Mouse (Mus musculus) cerebellum, adult 2 months (tissue): ENCODE measurements at regions not wholly inside any gene's neighbourhood (a gene's known extent, or its start where the extent isn't known, plus 50 kb on each side); places are given as distances from the start of the nearest gene placed in this dataset.

Source experiments
- CTCF ChIP-seq: fragments of 200-500 bp; IDR thresholded peaks from 2 replicates; pipeline ENCODE4 v1.5.1; 2011; ENCODE audit warnings: low read depth, mild to moderate bottlenecking, control low read depth, low read length, moderate library complexity, borderline replicate concordance; ENCODE audit not compliant: insufficient read depth
- POLR2A ChIP-seq: fragments of 200-500 bp; IDR thresholded peaks from 2 replicates; pipeline ENCODE4 v1.6.1; 2011; ENCODE audit warnings: low read length, control low read depth, borderline replicate concordance; ENCODE audit not compliant: insufficient read depth

DNA sequence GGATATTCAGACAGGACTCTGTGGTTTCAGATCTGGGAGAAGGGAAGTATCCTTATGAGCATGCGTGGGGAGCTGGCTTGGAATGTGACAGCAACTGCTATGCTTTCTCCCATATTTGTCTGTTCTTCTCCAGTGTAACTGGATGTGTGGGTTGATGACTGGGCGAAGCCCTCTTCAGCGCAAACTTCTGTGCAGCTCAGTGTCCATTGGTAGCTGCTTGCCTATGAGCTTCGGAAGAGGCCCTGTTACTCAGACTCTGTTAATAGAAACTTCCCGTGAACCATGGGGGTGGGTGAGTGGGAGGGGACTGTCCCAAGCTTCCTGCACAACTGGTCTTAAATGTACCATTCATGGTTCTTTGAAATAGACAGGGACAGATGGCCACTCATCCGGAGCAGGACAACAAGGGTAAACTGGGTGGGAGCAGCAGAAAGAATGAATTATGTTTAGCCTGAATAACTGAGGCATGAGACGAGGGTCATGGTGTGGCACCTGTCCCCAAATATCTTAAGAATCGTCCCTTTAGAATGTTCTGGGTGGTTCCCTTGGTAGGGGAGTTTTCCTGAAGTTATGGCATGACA is 141.1 kb upstream of the Plxnc1 start:
- TF ChIP-seq CTCF: no peak
- TF ChIP-seq POLR2A: no peak
